ENCODE assay signal across 12 mouse cellular contexts in the genomic region with DNA sequence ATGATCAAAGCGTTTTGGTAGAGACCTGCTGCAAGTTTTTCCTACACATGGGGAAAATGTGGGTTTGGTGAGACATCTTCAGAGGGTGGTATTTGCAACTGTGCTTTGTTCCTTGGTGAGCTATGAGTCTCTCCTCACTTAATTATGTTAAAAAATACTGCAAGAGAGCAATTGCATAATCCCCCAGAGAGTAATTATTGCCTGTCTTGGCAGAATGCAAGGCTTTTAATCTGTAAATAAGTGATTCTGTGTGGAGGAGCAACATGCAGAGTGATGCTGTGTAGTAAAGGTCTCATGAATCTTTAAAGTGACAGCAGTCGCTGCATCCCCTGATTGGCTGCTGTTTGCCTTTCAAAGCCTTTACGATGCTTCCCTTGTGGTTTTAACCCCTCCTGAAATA.
A peak's percentile ranks its signal among the peaks of the same experiment; 100 is the strongest.
DNase-seq lines count a peak whose midpoint lies in the region; ATAC-seq and TF ChIP-seq lines count a peak whose summit lies in the region.
"Had no signal": no experiment of that assay in that cellular context is flagged by ENCODE, and none has a peak within 500 bp of the region (broad histone marks: within the 10 kb centered on the region; RNA-seq: fewer than 3 reads in every experiment).

No protein-coding gene starts in this region.

- intact Hi-C loops in heart, adult 2 months (cut with DNase I): loop anchor here (5.0 kb wide), 1 partner anchor 36 kb away; no protein-coding TSS in a partner anchor
- intact Hi-C loops in left cerebral cortex, adult 2 months (cut with DNase I): no loop called here

- no peaks in the 10 kb centered on the region for H3K27me3 ChIP-seq in heart, postnatal 0 days (ENCODE audit: control insufficient read depth, insufficient read depth, low read length)
- H3K27me3 ChIP-seq in heart, adult 2 months (ENCODE audit: control insufficient read depth, insufficient read depth, low read length): no peaks in the 10 kb centered on the region
- no peaks in the 10 kb centered on the region for H3K27me3 ChIP-seq in neural tube, embryonic 12.5 days (replicated peaks)

- H3K4me2 ChIP-seq in heart, postnatal 0 days (ENCODE audit: low read depth, low read length): no peak overlapping the region
- H3K4me2 ChIP-seq in neural tube, embryonic 12.5 days (replicated peaks): no peak overlapping the region

- peak; percentile 18 for DNase-seq in heart, postnatal 0 days (ENCODE audit: low spot score)
- DNase-seq in heart, adult 2 months: no peak
- no peak for DNase-seq in neural tube, embryonic 10.5 days (ENCODE audit: extremely low spot score, low spot score)
- peak; percentile 28 for DNase-seq in mesoderm, embryonic 11.5 days (ENCODE audit: low read depth, low spot score)
- no peak for DNase-seq in left cerebral cortex, adult 2 months (ENCODE audit: extremely low spot score in 1 of 2, low spot score in 2 of 2)
- no peak for DNase-seq in c-Kit-positive CD71-positive TER-119-positive erythroid progenitor cells, embryonic 14.5 days (ENCODE audit: low spot score)
- no peak for DNase-seq in B cell, adult 2 months
- DNase-seq: adrenal gland, postnatal 36 days; layer of hippocampus, postnatal 36 days; spleen, adult 18-20 months had no signal

- no peak for TF ChIP-seq EP300 in heart, postnatal 0 days (IDR thresholded peaks at IDR 0.05; ENCODE audit: low read depth)
- no peak for TF ChIP-seq EP300 in heart, adult 2 months (IDR thresholded peaks at IDR 0.05; ENCODE audit: insufficient read depth, low read depth, low read length)

- no peak for TF ChIP-seq CTCF in heart, postnatal 0 days (IDR thresholded peaks at IDR 0.05; ENCODE audit: low read depth)
- TF ChIP-seq CTCF in heart, adult 2 months (IDR thresholded peaks at IDR 0.05): no peak
- no peak for TF ChIP-seq CTCF in left cerebral cortex, adult 2 months (IDR thresholded peaks at IDR 0.05)

- no peak for ATAC-seq in heart, postnatal 0 days (ENCODE audit: insufficient read depth, low read depth)
- ATAC-seq in neural tube, embryonic 12.5 days (ENCODE audit: low FRiP score, low read depth): peak; percentile 87

- H3K9ac ChIP-seq in heart, postnatal 0 days (replicated peaks; ENCODE audit: low read depth, low read length): no peak overlapping the region
- H3K9ac ChIP-seq in heart, adult 2 months (ENCODE audit: low read depth, low read length): no peak overlapping the region
- H3K9ac ChIP-seq in neural tube, embryonic 12.5 days: no peak overlapping the region
- H3K9ac ChIP-seq: liver, embryonic 14.5 days had no signal

- no peaks in the 10 kb centered on the region for H3K9me3 ChIP-seq in heart, postnatal 0 days (replicated peaks; ENCODE audit: control insufficient read depth, low read length)
- no peaks in the 10 kb centered on the region for H3K9me3 ChIP-seq in neural tube, embryonic 12.5 days

- H3K27ac ChIP-seq in heart, postnatal 0 days (ENCODE audit: low read depth): no peak overlapping the region
- H3K27ac ChIP-seq in heart, adult 2 months: no peak overlapping the region
- H3K27ac ChIP-seq in neural tube, embryonic 12.5 days: no peak overlapping the region
- no peak overlapping the region for H3K27ac ChIP-seq in left cerebral cortex, adult 2 months
- H3K27ac ChIP-seq: liver, embryonic 14.5 days had no signal

- WGBS in heart, postnatal 0 days: 65% methylated on average over 3 of the region's 3 CpGs
- 65% methylated on average over 3 of the region's 3 CpGs for WGBS in heart, adult 2 months
- 27% methylated on average over 3 of the region's 3 CpGs for WGBS in neural tube, embryonic 12.5 days

- H3K4me1 ChIP-seq in heart, postnatal 0 days (ENCODE audit: control insufficient read depth, insufficient read depth): no peaks in the 10 kb centered on the region
- peaks cover 3% of the 10 kb centered on the region for H3K4me1 ChIP-seq in heart, adult 2 months (ENCODE audit: control insufficient read depth, insufficient read depth, low read length)
- H3K4me1 ChIP-seq in neural tube, embryonic 12.5 days: no peaks in the 10 kb centered on the region; the same call in 1 of the 2 replicates

- H3K36me3 ChIP-seq in heart, postnatal 0 days (replicated peaks; ENCODE audit: control insufficient read depth, insufficient read depth, low read length): no peaks in the 10 kb centered on the region
- no peaks in the 10 kb centered on the region for H3K36me3 ChIP-seq in heart, adult 2 months (ENCODE audit: control insufficient read depth, insufficient read depth, low read length)
- no peaks in the 10 kb centered on the region for H3K36me3 ChIP-seq in neural tube, embryonic 12.5 days

- H3K4me3 ChIP-seq in heart, postnatal 0 days (ENCODE audit: low read depth, low read length): no peak overlapping the region
- no peak overlapping the region for H3K4me3 ChIP-seq in heart, adult 2 months
- no peak overlapping the region for H3K4me3 ChIP-seq in neural tube, embryonic 12.5 days
- H3K4me3 ChIP-seq in left cerebral cortex, adult 2 months: no peak overlapping the region

- H3K79me2 ChIP-seq in heart, adult 2 months (replicated peaks; ENCODE audit: control insufficient read depth, insufficient read depth, low read length): no peaks in the 10 kb centered on the region

- no peak for TF ChIP-seq POLR2A in heart, adult 2 months (IDR thresholded peaks at IDR 0.05; ENCODE audit: insufficient read depth, low read depth, low read length)

Comparison
In these comparisons a context has a peak if more than half of its experiments do, and no peak if none do; other contexts are left out.
1. DNase-seq: peak in heart, postnatal 0 days (single experiment) and mesoderm, embryonic 11.5 days (single experiment); none in heart, adult 2 months (0 of 2), neural tube, embryonic 10.5 days (single experiment), left cerebral cortex, adult 2 months (0 of 2), c-Kit-positive CD71-positive TER-119-positive erythroid progenitor cells, embryonic 14.5 days (single experiment) and B cell, adult 2 months (0 of 2).